Mouse (Mus musculus): ENCODE results near the gene Il10ra.

DNA sequence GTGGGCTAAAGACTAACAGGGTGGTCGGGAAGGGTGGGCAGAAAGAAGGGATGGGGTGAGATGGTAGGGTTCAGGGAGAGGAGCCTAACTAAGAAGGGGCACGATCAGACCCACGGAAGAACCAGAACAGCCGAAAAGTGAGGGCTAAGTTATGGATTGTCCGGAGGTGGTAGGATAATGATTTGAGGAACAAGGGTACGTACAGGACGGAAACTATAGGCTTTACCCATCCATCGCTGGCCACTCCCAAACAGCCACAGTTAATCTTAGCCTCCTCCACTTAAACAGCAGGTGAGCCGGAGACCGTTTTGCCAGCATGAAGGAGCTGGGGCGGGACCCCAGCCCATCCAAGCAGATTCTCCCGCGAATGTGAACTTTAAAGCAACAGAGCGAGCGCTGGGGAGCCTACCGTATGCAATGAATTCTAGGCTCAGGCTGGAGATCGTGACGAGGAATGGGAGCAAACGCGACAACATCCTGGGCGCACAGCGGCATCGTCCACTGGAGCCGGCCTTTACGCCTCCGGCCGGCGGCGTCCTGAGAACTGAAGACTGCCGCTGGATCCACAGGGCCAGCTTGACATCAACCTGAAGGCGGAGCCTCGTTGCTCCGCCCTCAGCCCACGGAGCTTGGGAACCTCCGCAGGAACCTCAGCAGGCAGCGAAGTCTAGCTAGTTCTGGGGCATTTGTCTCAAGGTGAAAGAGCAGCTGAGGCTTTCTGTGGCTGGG lies at the start of gene Il10ra:
- TF ChIP-seq CTCF (IDR thresholded peaks at IDR 0.05; ENCODE audit: insufficient read depth, low read depth, low read length) (no peak), POLR2A (IDR thresholded peaks at IDR 0.05; ENCODE audit: insufficient read depth, low read depth, low read length) (no peak)

Measured in olfactory bulb, adult 2 months (tissue).